Mouse (Mus musculus) olfactory bulb, adult 2 months (tissue): Measurements from ENCODE around the gene Htra3. TPM values are rescaled to one million over a fixed set of nuclear protein-coding genes. Genes with fewer than 3 reads are reported as not detected.

Source experiments
- H3K27ac ChIP-seq: fragments of 200-500 bp; 2 replicates; pipeline ENCODE4 v1.5.1; 2012; ENCODE audit warnings: low read depth, low read length; ENCODE audit not compliant: insufficient read depth
- H3K4me1 ChIP-seq: fragments of 200-500 bp; 2 replicates; pipeline ENCODE4 v1.6.1; 2012; ENCODE audit warnings: low read length; ENCODE audit not compliant: control insufficient read depth, insufficient read depth
- H3K4me3 ChIP-seq: fragments of 200-500 bp; 2 replicates; pipeline ENCODE4 v1.5.1; 2012; ENCODE audit warnings: mild to moderate bottlenecking, low read depth, low read length, moderate library complexity; ENCODE audit not compliant: insufficient read depth
- CTCF ChIP-seq: fragments of 200-500 bp; IDR thresholded peaks from 2 replicates; pipeline ENCODE4 v1.5.1; 2012; ENCODE audit warnings: low read depth, mild to moderate bottlenecking, low read length, moderate library complexity; ENCODE audit not compliant: insufficient read depth
- POLR2A ChIP-seq: fragments of 200-500 bp; IDR thresholded peaks from 2 replicates; pipeline ENCODE4 v1.6.1; 2012; ENCODE audit warnings: mild to moderate bottlenecking, low read depth, low read length, moderate library complexity; ENCODE audit not compliant: insufficient read depth
- WGBS: fragments of 180-500 bp; shearing (Covaris S2); methylation state at CpG from one replicate; pipeline ENCODE4 v1.1.7; 2018; 5-methylcytosine and 5-hydroxymethylcytosine counted together
- polyA plus RNA-seq: library from polyadenylated mRNA; stranded (reverse); fragments of >200 nt; gene quantifications from 2 replicates; pipeline ENCODE4 v1.2.4, GENCODE M21; 2012; ENCODE audit warnings: low replicate concordance; ENCODE audit not compliant: missing spikeins, insufficient read depth, insufficient read length

Htra3 gene
- polyA plus RNA-seq, 1 experiment = not detected

GRCm38 (mm10) chr5:35631755-35632154 lies 47.8 kb downstream of the Htra3 start:
- Histone ChIP-seq H3K27ac (no peak overlapping the region), H3K4me3 (no peak overlapping the region), H3K4me1 (peaks cover 8% of the 10 kb centered on the region)
- TF ChIP-seq CTCF = no peak
- no peak for TF ChIP-seq POLR2A
- WGBS = 82% methylated on average over 5 of the region's 5 CpGs

GRCm38 (mm10) chr5:35631224-35631623 lies 48.4 kb downstream of the Htra3 start:
- TF ChIP-seq POLR2A = no peak
- no peak for TF ChIP-seq CTCF
- 88% methylated on average over 3 of the region's 3 CpGs for WGBS
- Histone ChIP-seq H3K27ac (no peak overlapping the region), H3K4me3 (no peak overlapping the region), H3K4me1 (peaks cover 11% of the 10 kb centered on the region)

- TF ChIP-seq POLR2A (no peak), CTCF (no peak)
- WGBS = 71% methylated on average over 1 of the region's 1 CpGs
Observed at GRCm38 (mm10) chr5:35630706-35631105, 48.9 kb downstream of the Htra3 start.

GRCm38 (mm10) chr5:35629333-35629732 lies 50.2 kb downstream of the Htra3 start:
- no peak for TF ChIP-seq POLR2A
- no peak for TF ChIP-seq CTCF
- peaks cover 19% of the 10 kb centered on the region for H3K4me1 ChIP-seq
- no peak overlapping the region for H3K4me3 ChIP-seq
- H3K27ac ChIP-seq = no peak overlapping the region

More at GRCm38 (mm10) chr5:35630706-35631105, 48.9 kb downstream of the Htra3 start:
- Histone ChIP-seq H3K4me3 (no peak overlapping the region), H3K27ac (no peak overlapping the region), H3K4me1 (peaks cover 15% of the 10 kb centered on the region)

GRCm38 (mm10) chr5:35628685-35629084 lies 50.9 kb downstream of the Htra3 start:
- Histone ChIP-seq H3K27ac (no peak overlapping the region), H3K4me1 (peaks cover 19% of the 10 kb centered on the region), H3K4me3 (no peak overlapping the region)
- TF ChIP-seq CTCF (no peak), POLR2A (no peak)
- 42% methylated on average over 1 of the region's 1 CpGs for WGBS

GRCm38 (mm10) chr5:35627307-35627840 lies 52.2 kb downstream of the Htra3 start:
- Histone ChIP-seq H3K4me3 (no peak overlapping the region), H3K27ac (no peak overlapping the region), H3K4me1 (peaks cover 19% of the 10 kb centered on the region)
- TF ChIP-seq CTCF (no peak), POLR2A (no peak)
- 72% methylated on average over 7 of the region's 7 CpGs for WGBS

- WGBS = 77% methylated on average over 2 of the region's 2 CpGs
- Histone ChIP-seq H3K4me1 (peaks cover 19% of the 10 kb centered on the region), H3K4me3 (no peak overlapping the region), H3K27ac (no peak overlapping the region)
- TF ChIP-seq CTCF (no peak), POLR2A (no peak)
Observed at GRCm38 (mm10) chr5:35626408-35626807, 53.2 kb downstream of the Htra3 start.

- Histone ChIP-seq H3K27ac (no peak overlapping the region), H3K4me1 (peaks cover 22% of the 10 kb centered on the region), H3K4me3 (no peak overlapping the region)
- WGBS = 49% methylated on average over 4 of the region's 4 CpGs
- no peak for TF ChIP-seq POLR2A
- TF ChIP-seq CTCF = no peak
Observed at GRCm38 (mm10) chr5:35624751-35625239, 54.8 kb downstream of the Htra3 start.

GRCm38 (mm10) chr5:35623831-35624230 lies 55.8 kb downstream of the Htra3 start:
- Histone ChIP-seq H3K4me1 (peaks cover 21% of the 10 kb centered on the region), H3K27ac (no peak overlapping the region), H3K4me3 (no peak overlapping the region)
- TF ChIP-seq POLR2A (no peak), CTCF (no peak)

GRCm38 (mm10) chr5:35621114-35621513 lies 58.5 kb downstream of the Htra3 start:
- Histone ChIP-seq H3K27ac (no peak overlapping the region), H3K4me1 (peaks cover 22% of the 10 kb centered on the region), H3K4me3 (no peak overlapping the region)
- 46% methylated on average over 4 of the region's 4 CpGs for WGBS
- TF ChIP-seq CTCF (no peak), POLR2A (no peak)
